Mouse (Mus musculus) midbrain, embryonic 11.5 days (tissue): ENCODE results near the gene Dalrd3. TPM values are rescaled to one million over a fixed set of nuclear protein-coding genes. Genes with fewer than 3 reads are reported as not detected.
"Not testable (repeated sequence)": the region's sequence is repeated elsewhere in the genome, so short reads cannot be mapped to it uniquely, and the experiment has no call there.

Source experiments
- ATAC-seq: fragments of 200-750 bp; cut with Nextera tagmentation; 2 replicates; pipeline ENCODE4 v1.8.0; 2017; ENCODE audit warnings: moderate TSS enrichment, moderate library complexity; ENCODE audit not compliant: low FRiP score
- DNase-seq: peaks from one replicate; pipeline ENCODE4 v3.0.0; 2015; ENCODE audit warnings: low spot score; ENCODE audit errors: missing footprints
- H3K27ac ChIP-seq: fragments of 300-500 bp; sonication (generic); 2 replicates; pipeline ENCODE4 v1.5.1; 2014; ENCODE audit warnings: low read depth, low read length
- H3K27me3 ChIP-seq: fragments of 300-500 bp; sonication (generic); 2 replicates; pipeline ENCODE4 v1.6.1; 2014; ENCODE audit warnings: mild to moderate bottlenecking, low read length, moderate library complexity, mixed read lengths; ENCODE audit not compliant: control insufficient read depth, insufficient read depth
- H3K36me3 ChIP-seq: fragments of 300-500 bp; sonication (generic); 2 replicates; pipeline ENCODE4 v1.6.1; 2014; ENCODE audit warnings: mild to moderate bottlenecking, low read length, moderate library complexity, mixed read lengths; ENCODE audit not compliant: control insufficient read depth, insufficient read depth
- H3K4me1 ChIP-seq: fragments of 300-500 bp; sonication (generic); 2 replicates; pipeline ENCODE4 v1.6.1; 2014; ENCODE audit warnings: low read length; ENCODE audit not compliant: control insufficient read depth, insufficient read depth
- H3K4me2 ChIP-seq: fragments of 300-500 bp; sonication (generic); 2 replicates; pipeline ENCODE4 v1.6.1; 2014; ENCODE audit warnings: mild to moderate bottlenecking, moderate library complexity
- H3K4me3 ChIP-seq: fragments of 300-500 bp; sonication (generic); 2 replicates; pipeline ENCODE4 v1.5.1; 2014; ENCODE audit warnings: low read depth, low read length
- H3K9ac ChIP-seq: fragments of 300-500 bp; sonication (generic); 2 replicates; pipeline ENCODE4 v1.6.1; 2014; ENCODE audit warnings: low read length
- H3K9me3 ChIP-seq: fragments of 300-500 bp; sonication (generic); 2 replicates; pipeline ENCODE4 v1.6.1; 2016; ENCODE audit warnings: low read length; ENCODE audit not compliant: control insufficient read depth
- WGBS: fragments of 180-500 bp; shearing (Covaris S2); extraction: QIAGEN DNeasy Blood & Tissue Kit; methylation state at CpG from one replicate; pipeline ENCODE4 v1.1.7; 2014; 5-methylcytosine and 5-hydroxymethylcytosine counted together
- microRNA counts: library from miRNA; unstranded; fragments of <30 nt; microRNA quantifications from one replicate; lab custom pipeline; 2015
- microRNA-seq: library from miRNA; unstranded; fragments of <30 nt; microRNA quantifications from one replicate; pipeline ENCODE4, GENCODE M21; 2017
- polyA plus RNA-seq: library from polyadenylated mRNA; unstranded; fragments of >200 nt; fragmentation: Nextera tagmentation; extraction: Ambion mirVana; gene quantifications from 2 replicates; pipeline ENCODE4 v1.2.1, GENCODE M21; 2014

The Dalrd3 gene
- polyA plus RNA-seq, 1 experiment from 2014 or later, result 172 TPM

DNA sequence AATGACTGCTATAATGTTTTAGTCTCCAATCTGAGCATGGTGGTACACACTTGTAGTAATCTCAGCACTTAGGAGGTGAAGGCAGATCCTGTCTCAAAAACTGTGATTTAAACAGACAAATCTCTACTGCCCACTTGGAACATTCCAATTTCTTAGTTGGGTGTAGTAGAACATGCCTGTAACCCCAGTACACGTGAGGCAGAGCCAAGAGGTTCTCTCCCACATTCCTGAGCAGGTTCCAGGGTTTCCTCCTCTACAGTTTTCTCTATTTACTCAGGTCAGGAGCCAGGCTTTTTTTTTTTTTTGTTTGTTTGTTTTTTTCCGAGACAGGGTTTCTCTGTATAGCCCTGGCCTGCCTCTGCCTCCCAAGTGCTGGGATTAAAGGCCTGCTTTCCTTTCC lies 30.3 kb downstream of the Dalrd3 start:
- peaks cover 4% of the 10 kb centered on the region for H3K36me3 ChIP-seq
- peaks cover 3% of the 10 kb centered on the region; the same call in 1 of the 2 replicates for H3K4me1 ChIP-seq
- H3K27ac ChIP-seq, result no peak overlapping the region
- 72% methylated on average over 2 of the region's 2 CpGs for WGBS
- H3K4me2 ChIP-seq, result no peak overlapping the region
- no peak for DNase-seq
- H3K27me3 ChIP-seq, result no peaks in the 10 kb centered on the region
- no peaks in the 10 kb centered on the region for H3K9me3 ChIP-seq
- no peak for ATAC-seq
- H3K4me3 ChIP-seq, result no peak overlapping the region
- H3K9ac ChIP-seq, result no peak overlapping the region

DNA sequence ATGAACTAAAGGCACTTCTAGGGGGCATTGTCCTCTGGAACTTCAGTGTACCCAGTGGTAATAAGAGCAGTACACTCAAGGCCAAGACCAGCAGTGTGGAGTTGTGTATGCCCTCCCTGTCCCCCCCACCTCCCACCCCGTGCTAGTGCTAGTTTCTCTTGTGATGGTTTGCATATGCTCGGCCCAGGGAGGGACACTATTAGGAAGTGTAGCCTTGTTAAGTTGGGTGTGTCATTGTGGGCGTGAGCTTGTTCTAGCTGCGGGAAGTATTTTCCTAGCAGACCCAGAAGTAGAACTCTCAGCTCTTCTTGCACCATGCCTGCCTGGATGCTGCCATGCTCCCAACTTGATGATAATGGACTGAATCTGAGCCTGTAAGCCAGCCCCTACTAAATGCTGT lies 32.3 kb downstream of the Dalrd3 start:
- Histone ChIP-seq H3K36me3 (peaks cover 7% of the 10 kb centered on the region), H3K4me1 (peaks cover 3% of the 10 kb centered on the region; the same call in 1 of the 2 replicates), H3K9ac (no peak overlapping the region), H3K27ac (no peak overlapping the region), H3K9me3 (no peaks in the 10 kb centered on the region), H3K27me3 (no peaks in the 10 kb centered on the region), H3K4me2 (no peak overlapping the region), H3K4me3 (no peak overlapping the region)
- ATAC-seq (no peak), DNase-seq (no peak)
- WGBS, result 87% methylated on average over 4 of the region's 4 CpGs

DNA sequence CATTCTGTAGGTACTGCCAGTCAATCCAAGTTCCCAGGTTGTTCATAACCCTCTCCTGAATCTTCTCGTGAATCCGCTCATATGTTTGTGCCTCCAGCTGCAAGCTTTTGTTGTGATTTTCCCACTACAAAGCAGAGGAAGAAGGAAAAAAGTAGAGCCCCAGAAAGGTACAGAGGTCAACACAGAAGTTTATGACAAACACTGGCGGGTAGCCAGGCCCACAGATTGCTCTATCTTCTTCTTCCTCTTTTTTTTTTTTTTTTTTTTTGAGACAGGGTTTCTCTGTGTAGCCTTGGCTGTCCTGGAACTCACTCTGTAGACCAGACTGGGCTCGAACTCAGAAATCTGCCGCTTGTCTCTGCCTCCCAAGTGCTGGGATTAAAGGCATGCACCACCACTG lies 38.2 kb downstream of the Dalrd3 start:
- not testable (repeated sequence) for H3K4me2 ChIP-seq, DNase-seq, H3K4me1 ChIP-seq, H3K9ac ChIP-seq, H3K27ac ChIP-seq, H3K9me3 ChIP-seq, H3K27me3 ChIP-seq, ATAC-seq, H3K4me3 ChIP-seq
- peaks cover 22% of the 10 kb centered on the region for H3K36me3 ChIP-seq
- WGBS, result 97% methylated on average over 5 of the region's 5 CpGs

DNA sequence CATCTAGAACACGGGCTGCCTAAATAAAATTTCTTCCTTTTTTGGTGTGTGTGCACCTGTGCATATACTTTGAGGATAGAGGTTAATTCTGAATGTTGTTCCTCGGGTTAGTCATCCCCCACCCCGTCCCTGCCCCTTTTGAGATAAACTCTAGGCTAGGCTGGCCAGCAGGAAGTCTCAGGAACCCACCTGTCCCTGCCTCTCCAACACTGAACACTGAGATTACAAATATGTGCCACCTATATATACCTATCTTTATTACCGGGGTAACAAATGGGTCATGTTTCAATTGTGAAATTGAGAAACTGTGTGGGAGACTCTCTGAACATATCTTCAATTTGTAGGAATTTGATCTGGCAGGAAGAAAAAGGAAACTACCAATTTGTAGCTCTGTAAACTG lies 39.2 kb downstream of the Dalrd3 start:
- DNase-seq, result no peak
- Histone ChIP-seq H3K36me3 (peaks cover 22% of the 10 kb centered on the region), H3K4me2 (no peak overlapping the region), H3K4me3 (no peak overlapping the region), H3K27ac (no peak overlapping the region), H3K27me3 (no peaks in the 10 kb centered on the region), H3K9me3 (no peaks in the 10 kb centered on the region), H3K9ac (no peak overlapping the region), H3K4me1 (no peaks in the 10 kb centered on the region)
- ATAC-seq, result no peak
- 95% methylated on average over 4 of the region's 4 CpGs for WGBS

DNA sequence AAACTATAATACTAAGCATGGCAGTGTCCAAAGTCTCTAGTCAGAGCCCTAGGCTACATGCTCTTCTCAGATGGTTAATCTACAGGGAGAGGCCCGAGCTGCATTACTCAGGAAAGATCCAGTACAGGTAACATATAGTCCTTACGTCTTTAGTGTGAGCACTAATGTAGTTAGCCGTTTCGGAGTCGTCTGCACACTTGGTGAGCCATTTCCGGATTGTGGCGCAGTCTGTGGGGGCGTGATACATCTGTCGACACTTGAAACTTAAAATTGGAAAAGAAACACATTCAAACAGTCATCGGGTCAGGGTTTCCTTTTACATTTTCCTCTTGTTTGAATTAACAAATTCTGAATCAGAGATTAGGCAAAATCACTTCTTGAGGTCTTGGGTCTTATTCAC lies 41.8 kb downstream of the Dalrd3 start:
- Histone ChIP-seq H3K27me3 (no peaks in the 10 kb centered on the region), H3K36me3 (peaks cover 20% of the 10 kb centered on the region), H3K9me3 (no peaks in the 10 kb centered on the region), H3K4me1 (no peaks in the 10 kb centered on the region), H3K9ac (no peak overlapping the region), H3K4me3 (no peak overlapping the region), H3K4me2 (no peak overlapping the region), H3K27ac (no peak overlapping the region)
- 98% methylated on average over 10 of the region's 10 CpGs for WGBS
- DNase-seq (no peak), ATAC-seq (no peak)

DNA sequence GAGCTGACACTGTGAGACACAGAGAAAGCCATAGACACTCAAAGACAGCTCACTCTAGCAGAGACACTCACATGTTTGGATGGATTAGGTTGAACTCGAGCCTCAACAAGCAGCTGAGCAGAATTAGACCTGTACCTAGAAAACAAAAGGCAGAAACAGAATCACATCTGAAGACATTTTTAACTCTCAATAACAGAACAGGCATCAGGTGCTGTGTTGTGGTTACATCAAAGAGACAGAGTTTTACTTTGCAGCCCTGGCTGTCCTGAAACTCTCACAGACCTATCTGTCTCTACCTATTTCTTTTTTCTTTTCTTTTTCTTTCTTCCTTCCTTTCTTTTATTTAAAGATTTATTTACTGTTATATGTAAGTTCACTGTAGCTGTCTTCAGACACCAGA lies 47.6 kb downstream of the Dalrd3 start:
- no peak for DNase-seq
- Histone ChIP-seq H3K9me3 (no peaks in the 10 kb centered on the region), H3K4me1 (no peaks in the 10 kb centered on the region), H3K27me3 (no peaks in the 10 kb centered on the region), H3K4me2 (no peak overlapping the region), H3K4me3 (no peak overlapping the region), H3K27ac (no peak overlapping the region), H3K36me3 (peaks cover 10% of the 10 kb centered on the region), H3K9ac (no peak overlapping the region)
- WGBS, result 96% methylated on average over 1 of the region's 1 CpGs
- no peak for ATAC-seq

MicroRNAs within 50 kb of the gene (microRNA counts, 519-probe panel; counts per million panel counts)
- microRNA mmu-miR-191 (lab: Ali Mortazavi, UCI) (4,971 counts per million, percentile 52 among the panel's probes with 10 or more counts), microRNA mmu-miR-425 (lab: Ali Mortazavi, UCI) (3,505 counts per million, percentile 18 among the panel's probes with 10 or more counts)

Small RNA genes within 50 kb of the gene (microRNA-seq; reads per million reads assigned to microRNA genes)
- not detected for gene Gm24083
- gene Mir191, result not detected
- 1,702 reads per million, percentile 83 among the genes with 10 or more reads in this experiment for gene Mir425

Other genes with a start within 250 kb of the Dalrd3 start
- gene Gpx1, start 231.0 kb upstream of the Dalrd3 start, polyA plus RNA-seq, result 796 and 834 TPM in 2 replicates
- gene Usp4, start 222.0 kb upstream of the Dalrd3 start, polyA plus RNA-seq, result 130 and 140 TPM in 2 replicates
- 1.2 and 1.4 TPM in 2 replicates for gene 1700102P08Rik, start 177.1 kb upstream of the Dalrd3 start, polyA plus RNA-seq
- 0.89 and 1.6 TPM in 2 replicates for gene Ccdc36, start 141.4 kb upstream of the Dalrd3 start, polyA plus RNA-seq
- not detected in 2 replicates for gene BC048562, start 133.4 kb upstream of the Dalrd3 start, polyA plus RNA-seq
- 48.1 and 48.6 TPM in 2 replicates for gene Ccdc71, start 109.4 kb upstream of the Dalrd3 start, polyA plus RNA-seq
- 34.4 and 36.2 TPM in 2 replicates for gene Klhdc8b, start 108.3 kb upstream of the Dalrd3 start, polyA plus RNA-seq
- 20.1 and 21.4 TPM in 2 replicates for gene Lamb2, start 90.2 kb upstream of the Dalrd3 start, polyA plus RNA-seq
- 62.2 and 63.0 TPM in 2 replicates for gene Usp19, start 79.3 kb upstream of the Dalrd3 start, polyA plus RNA-seq
- gene Qars, start 62.2 kb upstream of the Dalrd3 start, polyA plus RNA-seq, result 103 TPM in 2 replicates
- gene Qrich1, start 53.1 kb upstream of the Dalrd3 start, polyA plus RNA-seq, result 160 and 175 TPM in 2 replicates
- 182 and 186 TPM in 2 replicates for gene Impdh2, start 9.6 kb upstream of the Dalrd3 start, polyA plus RNA-seq
- gene Ndufaf3, start 2.5 kb upstream of the Dalrd3 start, polyA plus RNA-seq, result 51.7 and 51.9 TPM in 2 replicates
- 117 and 132 TPM in 2 replicates for gene Wdr6, start 8.9 kb downstream of the Dalrd3 start, polyA plus RNA-seq
- 7.2 and 9.8 TPM in 2 replicates for gene P4htm, start 27.8 kb downstream of the Dalrd3 start, polyA plus RNA-seq
- 46.9 and 50.9 TPM in 2 replicates for gene Arih2, start 79.5 kb downstream of the Dalrd3 start, polyA plus RNA-seq
- gene Slc25a20, start 92.2 kb downstream of the Dalrd3 start, polyA plus RNA-seq, result 31.2 and 33.3 TPM in 2 replicates
- gene Prkar2a, start 119.4 kb downstream of the Dalrd3 start, polyA plus RNA-seq, result 58.0 and 58.2 TPM in 2 replicates
- 104 and 109 TPM in 2 replicates for gene Ip6k2, start 213.9 kb downstream of the Dalrd3 start, polyA plus RNA-seq
- gene Nckipsd, start 238.5 kb downstream of the Dalrd3 start, polyA plus RNA-seq, result 8.3 and 9.2 TPM in 2 replicates